Mouse (Mus musculus) brain, embryonic 14.5 days (tissue): ENCODE data around the gene Cit. TPM values are rescaled to one million over a fixed set of nuclear protein-coding genes. Genes with fewer than 3 reads are reported as not detected.

Experiments used
- DNase-seq: peaks from one replicate; pipeline ENCODE4 v3.0.0-alpha.2; 2011; ENCODE audit warnings: low read depth
- CTCF ChIP-seq: fragments of 200-500 bp; IDR thresholded peaks from 2 replicates; pipeline ENCODE4 v1.5.1; 2012; ENCODE audit warnings: inconsistent platforms, mild to moderate bottlenecking, moderate library complexity, borderline replicate concordance; ENCODE audit not compliant: insufficient read depth, insufficient read length; ENCODE audit errors: extremely low read depth
- POLR2A ChIP-seq: fragments of 200-500 bp; IDR thresholded peaks from 2 replicates; pipeline ENCODE4 v1.6.1; 2012; ENCODE audit warnings: mild to moderate bottlenecking, inconsistent platforms, borderline replicate concordance; ENCODE audit not compliant: poor library complexity, insufficient read depth, insufficient read length, severe bottlenecking; ENCODE audit errors: extremely low read depth
- polyA plus RNA-seq: library from polyadenylated mRNA; depleted of rRNA; stranded (reverse); fragments of >200 nt; gene quantifications from 2 replicates; pipeline ENCODE4 v1.2.3, GENCODE M21; 2012

The Cit gene
- polyA plus RNA-seq, 1 experiment: 12.7 TPM

GRCm38 (mm10) chr5:115884429-115884828, 39.4 kb downstream of the Cit start:
- no peak for TF ChIP-seq POLR2A
- TF ChIP-seq CTCF: no peak
- no peak for DNase-seq

GRCm38 (mm10) chr5:115893772-115894171, 48.7 kb downstream of the Cit start:
- no peak for TF ChIP-seq CTCF
- no peak for TF ChIP-seq POLR2A
- no peak for DNase-seq

- no peak for TF ChIP-seq POLR2A
- no peak for DNase-seq
These were observed 52.0 kb downstream of the Cit start for GRCm38 (mm10) chr5:115897036-115897435.

DNA sequence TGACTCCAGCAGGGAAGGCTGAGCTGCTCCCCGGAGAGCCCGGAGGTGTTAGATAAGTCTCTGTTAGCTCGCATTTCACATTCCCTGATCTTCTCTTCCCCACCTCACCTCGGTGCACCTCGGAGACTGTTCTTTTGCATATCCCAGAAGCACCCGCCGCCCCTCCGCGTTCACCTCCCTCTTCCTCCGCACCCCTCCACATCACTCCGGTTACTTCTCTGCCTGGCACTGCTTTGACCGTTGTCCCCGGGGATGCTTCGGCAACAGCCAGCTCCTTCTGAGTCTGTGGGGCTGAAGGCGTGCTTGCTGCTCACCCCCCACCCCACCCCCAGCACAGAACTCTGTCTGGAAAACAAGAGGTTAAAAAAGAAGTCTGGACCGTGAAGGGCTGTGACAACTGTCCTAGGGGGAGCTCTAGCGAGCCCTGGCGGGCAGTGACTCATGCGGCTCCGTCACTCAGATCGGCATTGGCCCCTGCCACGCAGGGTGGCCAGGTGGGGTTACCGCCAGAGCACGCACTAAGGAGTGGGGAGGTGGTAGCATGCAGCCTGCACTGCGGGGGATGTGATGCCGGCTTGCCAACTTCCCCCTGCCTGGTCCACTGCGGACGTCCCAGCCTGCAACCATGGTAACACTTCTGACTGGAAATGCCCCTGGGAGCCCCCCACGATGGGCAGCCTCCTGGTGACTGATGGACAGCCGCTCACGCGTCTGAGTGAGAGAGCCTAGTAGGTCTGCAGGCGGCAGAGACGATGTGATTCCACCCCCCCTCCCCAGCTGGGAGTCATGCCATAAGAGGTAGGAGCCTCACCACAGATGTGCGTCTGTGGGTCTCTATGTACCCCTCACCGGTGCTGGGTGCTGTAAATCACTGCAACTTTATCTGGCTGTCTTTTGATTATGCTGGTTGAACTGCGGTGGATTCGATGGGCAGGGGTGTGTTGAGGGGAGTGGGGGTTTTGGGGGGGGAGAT, 62.2 kb downstream of the Cit start:
- peak; percentile 42; the same call in 1 of the 2 replicates for TF ChIP-seq CTCF
- no peak for TF ChIP-seq POLR2A
- peak; percentile 68 for DNase-seq

DNA sequence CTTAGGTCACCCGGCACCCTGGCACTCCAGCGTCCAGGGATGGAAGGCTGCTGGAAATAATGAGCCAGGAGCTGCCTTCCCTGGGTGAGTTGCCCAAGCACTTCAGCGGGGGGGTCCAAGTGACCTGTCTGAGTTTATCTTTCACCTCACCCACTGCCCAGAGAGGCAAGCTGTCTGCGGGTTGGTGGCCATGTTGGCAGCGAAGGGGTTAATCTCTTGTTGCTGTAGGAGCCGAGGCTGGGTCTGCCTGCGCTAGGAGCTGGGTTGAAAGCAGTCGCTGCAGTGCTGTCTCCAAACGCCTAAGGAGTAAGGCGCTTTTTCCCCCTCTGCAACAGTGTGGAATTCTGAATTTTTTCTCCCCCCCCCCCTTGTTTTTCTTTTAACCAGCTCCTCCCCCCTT, 63.2 kb downstream of the Cit start:
- DNase-seq: peak; percentile 83
- TF ChIP-seq CTCF: no peak
- no peak for TF ChIP-seq POLR2A

DNA sequence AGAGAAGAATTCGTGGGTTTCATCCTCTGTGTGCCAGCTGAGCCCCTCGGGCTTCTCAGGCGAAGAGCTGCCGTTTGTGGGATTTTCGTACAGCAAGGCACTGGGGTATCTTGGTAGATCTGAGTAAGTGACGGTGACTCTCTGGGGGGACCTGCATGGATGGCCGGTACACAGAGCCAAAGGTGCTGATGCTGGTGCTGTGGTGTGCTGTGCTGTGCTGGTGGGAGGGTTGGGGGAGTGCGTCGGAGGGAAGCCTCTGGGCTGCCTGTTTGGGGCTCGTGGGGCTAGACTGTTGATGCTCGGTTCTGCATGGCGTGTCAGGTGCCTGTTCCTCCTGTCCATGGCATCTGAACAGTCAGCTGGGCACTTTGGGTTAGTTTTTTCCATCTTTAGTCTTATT, 63.6 kb downstream of the Cit start:
- TF ChIP-seq POLR2A (no peak), CTCF (no peak)
- no peak for DNase-seq

DNA sequence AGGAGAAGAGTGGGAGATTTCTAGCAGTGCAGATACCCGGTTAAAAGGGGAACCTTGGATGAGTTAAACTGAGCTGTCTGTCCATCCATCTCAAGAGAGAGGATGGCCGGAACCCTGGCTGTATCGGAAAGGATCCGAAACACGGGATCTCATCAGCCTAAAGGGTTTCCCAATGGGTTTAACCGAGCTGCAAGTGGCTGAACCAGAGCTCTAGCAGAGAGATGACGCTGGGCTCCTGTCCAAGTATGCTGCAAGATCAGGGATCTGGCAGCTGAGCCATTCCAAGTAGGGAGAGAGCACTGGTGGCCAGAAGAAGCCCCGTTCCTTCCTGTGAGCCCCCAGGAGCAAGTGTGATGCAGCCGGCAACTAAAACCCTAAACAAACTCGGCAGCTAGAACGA, 64.0 kb downstream of the Cit start:
- DNase-seq: peak; percentile 72
- TF ChIP-seq POLR2A: no peak
- no peak for TF ChIP-seq CTCF

GRCm38 (mm10) chr5:115910491-115910890, 65.4 kb downstream of the Cit start:
- TF ChIP-seq POLR2A (no peak), CTCF (no peak)
- no peak for DNase-seq

DNA sequence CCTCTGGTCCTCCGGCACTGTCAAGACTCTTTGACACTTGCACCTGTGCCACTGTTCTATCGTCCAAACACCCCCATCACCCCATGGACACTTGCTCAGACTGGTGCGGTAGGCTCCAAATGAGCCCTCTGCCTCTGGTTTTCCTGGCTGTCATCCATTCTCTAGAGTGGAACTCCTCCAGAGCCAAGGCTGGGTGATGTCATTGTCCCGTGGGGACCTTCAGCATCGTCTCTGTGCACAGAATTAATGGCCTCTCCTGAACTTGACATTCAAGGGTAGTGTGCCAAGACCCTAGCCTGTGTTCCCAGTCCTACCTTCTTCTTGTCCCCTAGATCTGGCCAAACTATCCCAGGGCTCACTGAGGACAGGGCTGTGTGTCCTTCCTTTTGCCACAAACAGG, 70.4 kb downstream of the Cit start:
- DNase-seq: no peak
- TF ChIP-seq CTCF (no peak), POLR2A (no peak)

GRCm38 (mm10) chr5:115917960-115918359, 72.9 kb downstream of the Cit start:
- no peak for DNase-seq
- TF ChIP-seq POLR2A (no peak), CTCF (no peak)

DNA sequence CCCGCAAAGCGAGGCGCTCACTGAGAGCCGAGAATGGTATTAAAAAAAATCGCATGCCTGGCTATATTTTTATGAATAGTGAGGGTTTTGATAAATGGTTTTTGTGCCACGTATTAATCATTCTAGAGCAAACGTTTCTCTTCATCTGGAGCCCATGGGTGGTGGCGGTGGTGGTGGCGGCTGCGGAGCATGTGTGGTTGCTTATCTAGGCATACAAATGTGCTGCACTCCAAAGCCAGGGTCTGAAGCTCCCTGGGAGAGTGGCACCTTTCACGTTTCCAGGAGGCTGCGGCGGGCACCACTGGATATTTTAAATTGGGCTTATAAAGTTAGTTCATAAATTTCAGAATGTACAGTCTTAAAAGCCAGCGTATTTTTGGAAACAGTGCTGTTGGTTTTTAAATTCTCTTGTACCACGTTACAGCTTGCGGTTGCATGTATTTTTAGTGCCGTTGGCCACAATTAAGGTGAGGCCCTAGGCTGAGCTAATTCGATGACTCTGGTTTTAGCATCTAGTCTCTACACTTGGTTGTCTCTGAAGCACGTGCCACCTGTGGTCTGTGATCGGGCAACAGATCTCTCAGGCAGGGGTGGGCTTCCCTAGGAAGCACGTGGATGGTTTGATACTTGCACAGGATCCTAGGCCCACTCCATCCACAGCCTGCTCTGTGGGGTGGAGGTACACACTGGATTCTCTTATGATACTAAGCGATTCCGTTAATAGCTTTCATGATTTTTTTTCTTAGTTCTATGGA, 73.7 kb downstream of the Cit start:
- DNase-seq: no peak
- TF ChIP-seq CTCF (no peak), POLR2A (no peak)
